Mouse (Mus musculus) stomach, postnatal 0 days (tissue): ENCODE data around the gene Eci3.

Experiments used
- CTCF ChIP-seq: IDR thresholded peaks from 2 replicates; pipeline ENCODE4 v1.5.1; 2016; ENCODE audit warnings: antibody characterized with exemption, low read depth, mild to moderate bottlenecking, moderate library complexity
- EP300 ChIP-seq: optimal IDR thresholded peaks from 2 replicates; pipeline ENCODE3; 2016; ENCODE audit warnings: antibody characterized with exemption

DNA sequence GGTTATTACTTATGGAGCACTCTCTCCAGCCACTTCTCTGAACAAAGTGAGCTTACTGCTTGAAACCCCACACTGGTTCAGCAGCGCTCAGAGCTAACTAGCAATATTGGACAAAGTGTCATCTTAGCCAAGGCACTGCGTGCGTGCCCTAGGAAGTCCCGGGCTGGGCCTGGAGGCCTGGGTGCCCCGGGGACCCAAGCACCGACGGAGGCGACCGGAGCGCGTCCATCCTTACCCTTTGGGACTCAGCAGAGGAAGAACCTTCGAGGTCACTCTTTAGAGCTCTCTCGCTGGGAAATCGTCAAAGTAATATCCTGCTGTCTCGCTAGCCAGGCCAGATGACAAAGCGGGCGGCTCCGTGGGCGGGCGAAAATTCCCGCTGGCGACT, 30.0 kb upstream of the Eci3 start:
- TF ChIP-seq EP300, result no peak
- TF ChIP-seq CTCF, result no peak
